Mouse (Mus musculus) activated CD4-positive, CD25-positive, alpha-beta regulatory T cell, adult 4 months (primary cell): ENCODE measurements around the gene Kri1. TPM values are rescaled to one million over a fixed set of nuclear protein-coding genes. Genes with fewer than 3 reads are reported as not detected.
"Not testable (repeated sequence)": the region's sequence is repeated elsewhere in the genome, so short reads cannot be mapped to it uniquely, and the experiment has no call there.

Experiments used
- ATAC-seq: one replicate; pipeline ENCODE4 v1.8.0; 2017
- polyA plus RNA-seq, 2 experiments: library from polyadenylated mRNA; unstranded; fragments of 100-300 nt; shearing (Covaris generic); gene quantifications; one replicate each; pipeline ENCODE4 v1.2.1; 2017

Gene Kri1
- polyA plus RNA-seq, 2 experiments from 2014 or later: 20.8 to 26.1 TPM

- peak; percentile 59 for ATAC-seq
Observed at GRCm38 (mm10) chr9:21241343-21241742, 46.4 kb downstream of the Kri1 start.

- ATAC-seq: no peak
Observed at GRCm38 (mm10) chr9:21239465-21239848, 48.3 kb downstream of the Kri1 start.

GRCm38 (mm10) chr9:21238733-21239464 lies 48.9 kb downstream of the Kri1 start, which contains the start of gene Keap1:
Gene Keap1, minus strand, starts transcription at chr9:21239361.
- peak; percentile 51 for ATAC-seq

- no peak for ATAC-seq
Observed at GRCm38 (mm10) chr9:21238004-21238732, 49.6 kb downstream of the Kri1 start.

- ATAC-seq: peak; percentile 19
Observed at GRCm38 (mm10) chr9:21237368-21238003, 50.3 kb downstream of the Kri1 start.

- no peak for ATAC-seq
Observed at GRCm38 (mm10) chr9:21236991-21237367, 50.8 kb downstream of the Kri1 start.

- peak; percentile 60 for ATAC-seq
Observed at GRCm38 (mm10) chr9:21235341-21235740, 52.4 kb downstream of the Kri1 start.

- ATAC-seq: no peak
Observed at GRCm38 (mm10) chr9:21233805-21234204, 54.0 kb downstream of the Kri1 start.

- no peak for ATAC-seq
Observed at GRCm38 (mm10) chr9:21233366-21233765, 54.4 kb downstream of the Kri1 start.

GRCm38 (mm10) chr9:21232867-21233266 lies 54.9 kb downstream of the Kri1 start:
- no peak for ATAC-seq

- no peak for ATAC-seq
Observed at GRCm38 (mm10) chr9:21231551-21231950, 56.2 kb downstream of the Kri1 start.

GRCm38 (mm10) chr9:21227342-21227741 lies 60.4 kb downstream of the Kri1 start:
- ATAC-seq: no peak

- no peak for ATAC-seq
Observed at GRCm38 (mm10) chr9:21225415-21225758, 62.4 kb downstream of the Kri1 start.

- ATAC-seq: peak; percentile 28
Observed at GRCm38 (mm10) chr9:21224576-21225414, 63.0 kb downstream of the Kri1 start.

- no peak for ATAC-seq
Observed at GRCm38 (mm10) chr9:21223906-21224305, 63.9 kb downstream of the Kri1 start.

- ATAC-seq: not testable (repeated sequence)
Observed at GRCm38 (mm10) chr9:21223490-21223889, 64.3 kb downstream of the Kri1 start.

Other genes with a start within 250 kb of the Kri1 start
- gene Zglp1, start 220.9 kb downstream of the Kri1 start, polyA plus RNA-seq: under 1 TPM in 1 of 2 experiments, not detected in 1; 0.66 TPM
- not detected for gene Gm49373, start 214.9 kb downstream of the Kri1 start, polyA plus RNA-seq
- gene Fdx1l, start 214.4 kb downstream of the Kri1 start, polyA plus RNA-seq: 10 to 100 TPM; 14.3 to 17.2 TPM
- gene Gm38431, start 196.0 kb downstream of the Kri1 start, polyA plus RNA-seq: 1 to 10 TPM in 1 of 2 experiments, under 1 TPM in 1; 0.67 to 3.2 TPM
- 10 to 100 TPM; 22.8 to 25.1 TPM for gene Raver1, start 196.0 kb downstream of the Kri1 start, polyA plus RNA-seq
- 10 to 100 TPM; 30.0 to 60.9 TPM for gene Tyk2, start 156.7 kb downstream of the Kri1 start, polyA plus RNA-seq
- gene Cdc37, start 138.0 kb downstream of the Kri1 start, polyA plus RNA-seq: 100 to 1,000 TPM; 102 to 129 TPM
- gene Pde4a, start 122.3 kb downstream of the Kri1 start, polyA plus RNA-seq: 1 to 10 TPM in 1 of 2 experiments, under 1 TPM in 1; 0.44 to 1.1 TPM
- 10 to 100 TPM; 16.9 to 30.0 TPM for gene Keap1, start 48.6 kb downstream of the Kri1 start, polyA plus RNA-seq
- under 1 TPM in 1 of 2 experiments, not detected in 1; 0.34 TPM for gene S1pr5, start 39.5 kb downstream of the Kri1 start, polyA plus RNA-seq
- gene Atg4d, start 22.7 kb downstream of the Kri1 start, polyA plus RNA-seq: 10 to 100 TPM; 24.3 to 26.8 TPM
- gene Cdkn2d, start 3.4 kb upstream of the Kri1 start, polyA plus RNA-seq: 100 to 1,000 TPM; 142 to 158 TPM
- gene Ap1m2, start 24.4 kb upstream of the Kri1 start, polyA plus RNA-seq: 1 to 10 TPM in 1 of 2 experiments, under 1 TPM in 1; 0.84 to 1.5 TPM
- gene Slc44a2, start 32.7 kb upstream of the Kri1 start, polyA plus RNA-seq: 100 to 1,000 TPM; 181 to 194 TPM
- gene Ilf3, start 79.9 kb upstream of the Kri1 start, polyA plus RNA-seq: 100 to 1,000 TPM in 1 of 2 experiments, 10 to 100 TPM in 1; 96.0 to 122 TPM
- 10 to 100 TPM; 34.0 to 38.8 TPM for gene Qtrt1, start 123.9 kb upstream of the Kri1 start, polyA plus RNA-seq
- gene Dnm2, start 136.9 kb upstream of the Kri1 start, polyA plus RNA-seq: 100 to 1,000 TPM; 100 to 114 TPM
- 1 to 10 TPM; 2.7 to 3.1 TPM for gene Tmed1, start 222.3 kb upstream of the Kri1 start, polyA plus RNA-seq
- 10 to 100 TPM; 56.9 to 62.4 TPM for gene AB124611, start 238.2 kb upstream of the Kri1 start, polyA plus RNA-seq